Mouse (Mus musculus) megakaryocyte, embryonic 14.5 days (primary cell): ENCODE data around the gene Atrip.

ENCODE experiments used
- FLI1 ChIP-seq: IDR thresholded peaks from 2 replicates; pipeline ENCODE4 v1.6.1; 2012; ENCODE audit warnings: low read length, inconsistent platforms, mixed read lengths
- GATA1 ChIP-seq: IDR thresholded peaks from 3 replicates; pipeline ENCODE4 v1.6.1; 2012; ENCODE audit warnings: mixed read lengths, low read length, inconsistent platforms, borderline replicate concordance

GRCm38 (mm10) chr9:109101933-109102445 lies 28.1 kb upstream of the Atrip start:
- TF ChIP-seq GATA1 (no peak), FLI1 (no peak)
